Mouse (Mus musculus): Measurements from ENCODE around the gene Cdx2. TPM values are rescaled to one million over a fixed set of nuclear protein-coding genes. Genes with fewer than 3 reads are reported as not detected.

Gene Cdx2
- polyA plus RNA-seq, 1 experiment = 0.70 TPM

DNA sequence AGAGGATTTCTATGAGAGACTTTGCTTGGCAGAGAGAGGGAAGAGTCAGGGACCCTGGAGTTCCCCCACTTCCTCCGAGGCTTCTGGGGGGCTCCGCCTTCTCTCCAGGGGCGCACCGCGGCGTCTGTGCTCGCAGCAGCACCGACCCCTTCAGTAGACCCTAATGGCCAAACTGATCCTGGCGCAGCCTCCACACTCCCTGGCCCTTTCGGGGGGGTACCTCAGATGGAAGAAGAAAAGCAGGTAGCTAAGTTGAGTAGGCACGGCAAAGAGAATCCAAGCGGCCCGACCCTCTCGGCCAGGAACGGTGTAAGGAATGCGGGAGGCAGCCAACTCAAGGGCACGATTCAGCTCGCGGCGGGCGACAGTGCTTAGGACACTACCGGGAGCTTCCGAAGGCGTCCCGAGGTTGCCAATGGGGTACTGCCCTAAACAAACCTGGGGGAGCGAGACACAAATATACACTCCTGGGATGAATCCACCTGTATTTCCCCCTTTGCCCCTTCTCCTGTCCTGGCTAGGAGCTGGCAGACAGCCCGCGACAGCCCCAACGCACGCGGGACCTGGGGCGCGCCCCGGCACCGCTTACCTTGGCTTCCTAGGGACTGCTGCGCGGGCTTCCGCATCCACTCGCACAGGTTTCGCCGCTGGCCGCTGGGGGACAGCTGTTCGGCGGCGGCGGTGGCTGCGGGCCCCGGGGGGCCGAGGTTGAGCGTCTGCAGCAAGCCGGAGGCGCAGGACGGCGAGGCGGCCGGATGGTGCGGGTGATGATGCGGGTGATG, 1.0 kb downstream of the Cdx2 start:
- no peak for TF ChIP-seq POLR2A (IDR thresholded peaks at IDR 0.05; ENCODE audit: insufficient read depth, low read length)
- no peak for TF ChIP-seq EP300 (IDR thresholded peaks at IDR 0.05; ENCODE audit: insufficient read depth, low read depth, low read length)
- no peak for TF ChIP-seq CTCF (IDR thresholded peaks at IDR 0.05; ENCODE audit: low read depth, low read length)
- Histone ChIP-seq H3K27ac (ENCODE audit: insufficient read depth, low read length) (no peak overlapping the region), H3K27me3 (ENCODE audit: control insufficient read depth, insufficient read depth, low read length, poor library complexity, severe bottlenecking) (peaks cover 36% of the 10 kb centered on the region), H3K36me3 (ENCODE audit: control insufficient read depth, insufficient read depth, low read length, poor library complexity, severe bottlenecking) (no peaks in the 10 kb centered on the region), H3K4me3 (ENCODE audit: low read depth, low read length) (peak overlapping the region; percentile 41), H3K9me3 (replicated peaks; ENCODE audit: control insufficient read depth, insufficient read depth, low read length, poor library complexity, severe bottlenecking) (no peaks in the 10 kb centered on the region), H3K4me1 (ENCODE audit: control insufficient read depth, insufficient read depth, low read length) (no peaks in the 10 kb centered on the region), H3K9ac (ENCODE audit: low read depth, poor library complexity, severe bottlenecking) (peak overlapping the region; percentile 28)

DNA sequence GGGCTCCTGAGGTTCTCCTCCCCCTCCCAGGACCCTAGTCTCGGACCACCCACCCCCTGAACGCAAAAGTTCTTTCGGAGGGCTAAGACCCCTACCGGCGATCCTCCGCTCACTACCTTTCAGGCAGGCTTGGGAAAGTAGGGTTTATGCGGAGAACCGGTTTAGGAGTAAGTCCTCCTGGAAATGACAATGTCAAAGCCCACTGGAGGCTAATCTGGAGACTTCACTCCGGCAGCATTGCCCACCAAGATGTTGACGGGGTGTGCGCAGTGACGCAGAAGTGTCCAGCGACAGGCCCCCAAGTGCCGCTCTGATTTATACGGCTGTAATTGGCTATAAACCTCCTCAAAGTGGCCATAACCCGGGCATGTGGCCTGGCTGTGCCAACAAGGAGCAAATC, 1.9 kb downstream of the Cdx2 start:
- Histone ChIP-seq H3K9me3 (replicated peaks; ENCODE audit: control insufficient read depth, insufficient read depth, low read length, poor library complexity, severe bottlenecking) (no peaks in the 10 kb centered on the region), H3K4me3 (ENCODE audit: low read depth, low read length) (no peak overlapping the region), H3K9ac (ENCODE audit: low read depth, poor library complexity, severe bottlenecking) (no peak overlapping the region), H3K36me3 (ENCODE audit: control insufficient read depth, insufficient read depth, low read length, poor library complexity, severe bottlenecking) (no peaks in the 10 kb centered on the region), H3K27ac (ENCODE audit: insufficient read depth, low read length) (no peak overlapping the region), H3K27me3 (ENCODE audit: control insufficient read depth, insufficient read depth, low read length, poor library complexity, severe bottlenecking) (peaks cover 36% of the 10 kb centered on the region), H3K4me1 (ENCODE audit: control insufficient read depth, insufficient read depth, low read length) (no peaks in the 10 kb centered on the region)
- TF ChIP-seq POLR2A (IDR thresholded peaks at IDR 0.05; ENCODE audit: insufficient read depth, low read length) (no peak), CTCF (IDR thresholded peaks at IDR 0.05; ENCODE audit: low read depth, low read length) (no peak), EP300 (IDR thresholded peaks at IDR 0.05; ENCODE audit: insufficient read depth, low read depth, low read length) (no peak)

DNA sequence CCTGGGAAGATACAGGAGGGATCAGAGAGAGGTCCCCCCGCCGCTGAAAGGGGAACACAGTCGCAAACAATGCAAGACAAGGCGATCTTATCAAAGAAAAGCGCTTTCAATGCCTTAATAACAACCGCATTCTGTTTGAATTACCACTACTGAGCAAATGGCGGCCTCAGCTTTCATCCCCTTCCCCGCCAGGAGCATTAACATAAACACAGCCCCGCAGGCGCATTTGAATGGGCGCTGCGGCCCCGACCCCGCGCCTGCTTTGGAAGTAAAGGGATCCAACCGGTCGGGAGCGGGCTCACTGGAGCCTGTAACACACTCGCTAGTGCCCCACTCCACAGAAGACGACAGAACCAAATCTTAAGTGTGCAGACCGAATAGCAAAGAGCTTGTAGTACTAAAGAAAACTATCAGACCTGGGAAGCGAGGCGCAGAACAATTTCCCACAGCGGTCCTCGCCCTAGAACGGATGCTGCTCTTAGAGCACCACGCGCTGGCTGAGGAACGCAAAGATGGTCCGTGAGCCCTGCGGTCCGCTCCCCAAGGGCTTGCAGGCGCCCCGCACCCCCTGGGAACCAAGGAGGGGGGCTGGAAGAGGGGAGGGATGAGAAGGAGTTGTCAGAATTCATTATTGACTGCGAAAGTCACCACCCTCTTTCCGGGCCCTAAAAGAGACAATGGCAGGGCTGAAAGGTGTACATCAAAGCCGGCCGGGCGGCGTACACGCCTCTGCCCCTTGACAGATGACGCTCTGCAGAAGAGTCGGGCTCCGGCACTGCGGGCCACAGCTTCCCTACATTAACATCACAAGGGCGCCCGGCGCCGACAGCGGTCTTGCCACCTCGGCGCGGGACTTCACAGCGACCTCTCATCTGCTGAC, 2.6 kb downstream of the Cdx2 start:
- Histone ChIP-seq H3K27ac (ENCODE audit: insufficient read depth, low read length) (no peak overlapping the region), H3K9ac (ENCODE audit: low read depth, poor library complexity, severe bottlenecking) (no peak overlapping the region), H3K9me3 (replicated peaks; ENCODE audit: control insufficient read depth, insufficient read depth, low read length, poor library complexity, severe bottlenecking) (no peaks in the 10 kb centered on the region), H3K4me3 (ENCODE audit: low read depth, low read length) (peak overlapping the region; percentile 9; the same call in 1 of the 2 replicates), H3K36me3 (ENCODE audit: control insufficient read depth, insufficient read depth, low read length, poor library complexity, severe bottlenecking) (no peaks in the 10 kb centered on the region), H3K4me1 (ENCODE audit: control insufficient read depth, insufficient read depth, low read length) (no peaks in the 10 kb centered on the region), H3K27me3 (ENCODE audit: control insufficient read depth, insufficient read depth, low read length, poor library complexity, severe bottlenecking) (peaks cover 36% of the 10 kb centered on the region)
- TF ChIP-seq POLR2A (IDR thresholded peaks at IDR 0.05; ENCODE audit: insufficient read depth, low read length) = no peak

DNA sequence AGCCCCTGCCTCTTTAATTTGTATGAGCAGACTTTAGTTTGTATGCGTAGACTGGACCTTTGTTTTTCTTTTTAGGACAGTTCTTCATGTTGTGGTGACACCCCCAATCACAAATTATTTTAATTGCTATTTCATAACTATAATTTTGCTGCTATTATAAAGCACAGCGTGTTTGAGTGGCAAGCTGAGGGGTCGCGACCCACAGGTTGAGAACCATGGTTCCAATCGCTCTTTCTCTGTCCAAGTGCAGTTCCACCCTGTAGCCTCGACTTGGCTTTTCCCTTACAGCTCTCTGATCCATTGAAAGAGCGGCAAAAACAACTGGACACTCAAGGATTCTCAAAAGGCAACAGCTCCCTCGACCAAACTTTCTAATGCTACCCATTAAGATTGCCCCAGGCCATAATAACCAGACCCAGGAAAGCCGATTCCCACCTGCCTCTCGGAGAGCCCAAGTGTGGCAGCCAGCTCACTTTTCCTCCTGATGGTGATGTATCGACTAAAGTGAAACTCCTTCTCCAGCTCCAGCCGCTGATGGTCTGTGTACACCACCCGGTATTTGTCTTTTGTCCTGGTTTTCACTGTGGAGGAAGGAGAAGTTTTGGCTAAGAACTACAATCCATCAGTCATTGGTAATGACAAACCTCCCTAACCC, 4.2 kb downstream of the Cdx2 start:
- H3K9ac ChIP-seq (ENCODE audit: low read depth, poor library complexity, severe bottlenecking) = no peak overlapping the region
- H3K27me3 ChIP-seq (ENCODE audit: control insufficient read depth, insufficient read depth, low read length, poor library complexity, severe bottlenecking) = peaks cover 27% of the 10 kb centered on the region
- H3K36me3 ChIP-seq (ENCODE audit: control insufficient read depth, insufficient read depth, low read length, poor library complexity, severe bottlenecking) = no peaks in the 10 kb centered on the region
- TF ChIP-seq CTCF (IDR thresholded peaks at IDR 0.05; ENCODE audit: low read depth, low read length) = no peak
- no peak for TF ChIP-seq EP300 (IDR thresholded peaks at IDR 0.05; ENCODE audit: insufficient read depth, low read depth, low read length)
- TF ChIP-seq POLR2A (IDR thresholded peaks at IDR 0.05; ENCODE audit: insufficient read depth, low read length) = no peak
- no peaks in the 10 kb centered on the region for H3K9me3 ChIP-seq (replicated peaks; ENCODE audit: control insufficient read depth, insufficient read depth, low read length, poor library complexity, severe bottlenecking)
- no peak overlapping the region for H3K27ac ChIP-seq (ENCODE audit: insufficient read depth, low read length)
- no peaks in the 10 kb centered on the region for H3K4me1 ChIP-seq (ENCODE audit: control insufficient read depth, insufficient read depth, low read length)
- H3K4me3 ChIP-seq (ENCODE audit: low read depth, low read length) = no peak overlapping the region

DNA sequence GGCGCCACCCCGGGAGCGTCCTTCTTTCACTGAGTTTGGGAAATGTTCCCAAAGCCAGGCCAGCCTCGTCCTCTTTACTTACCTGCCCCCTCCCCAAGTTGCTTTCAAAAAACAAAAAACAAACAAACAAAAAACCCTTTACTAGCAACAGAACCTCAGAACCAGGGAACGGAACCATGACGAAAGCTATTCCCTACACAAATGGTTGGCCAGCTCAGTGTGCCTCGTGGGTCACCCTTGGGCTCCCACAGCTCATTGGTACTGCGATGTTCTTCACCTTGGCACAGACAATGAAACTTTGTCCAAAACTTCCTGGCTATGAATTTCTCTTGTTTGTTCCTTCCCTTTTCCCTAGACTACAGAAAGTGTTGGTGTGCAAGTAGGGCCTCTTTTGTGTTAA, 4.9 kb downstream of the Cdx2 start:
- TF ChIP-seq EP300 (IDR thresholded peaks at IDR 0.05; ENCODE audit: insufficient read depth, low read depth, low read length) (no peak), POLR2A (IDR thresholded peaks at IDR 0.05; ENCODE audit: insufficient read depth, low read length) (no peak), CTCF (IDR thresholded peaks at IDR 0.05; ENCODE audit: low read depth, low read length) (no peak)
- Histone ChIP-seq H3K27me3 (ENCODE audit: control insufficient read depth, insufficient read depth, low read length, poor library complexity, severe bottlenecking) (peaks cover 27% of the 10 kb centered on the region), H3K9me3 (replicated peaks; ENCODE audit: control insufficient read depth, insufficient read depth, low read length, poor library complexity, severe bottlenecking) (no peaks in the 10 kb centered on the region), H3K4me3 (ENCODE audit: low read depth, low read length) (no peak overlapping the region), H3K4me1 (ENCODE audit: control insufficient read depth, insufficient read depth, low read length) (no peaks in the 10 kb centered on the region), H3K27ac (ENCODE audit: insufficient read depth, low read length) (no peak overlapping the region), H3K9ac (ENCODE audit: low read depth, poor library complexity, severe bottlenecking) (no peak overlapping the region), H3K36me3 (ENCODE audit: control insufficient read depth, insufficient read depth, low read length, poor library complexity, severe bottlenecking) (no peaks in the 10 kb centered on the region)
